Mouse (Mus musculus) midbrain, embryonic 16.5 days (tissue): ENCODE measurements around the gene Hivep2. TPM values are rescaled to one million over a fixed set of nuclear protein-coding genes. Genes with fewer than 3 reads are reported as not detected.

Experiments used
- ATAC-seq: fragments of 200-750 bp; cut with Nextera tagmentation; 2 replicates; pipeline ENCODE4 v1.8.0; 2017; ENCODE audit warnings: moderate TSS enrichment
- H3K27ac ChIP-seq: fragments of 300-500 bp; sonication (generic); 2 replicates; pipeline ENCODE4 v1.5.1; 2014; ENCODE audit warnings: mild to moderate bottlenecking, low read length, mixed read lengths
- H3K27me3 ChIP-seq: fragments of 300-500 bp; sonication (generic); 2 replicates; pipeline ENCODE4 v1.6.1; 2014; ENCODE audit warnings: low read depth, low read length, mixed read lengths; ENCODE audit not compliant: control insufficient read depth, insufficient read depth
- H3K36me3 ChIP-seq: fragments of 300-500 bp; sonication (generic); 2 replicates; pipeline ENCODE4 v1.6.1; 2014; ENCODE audit warnings: mild to moderate bottlenecking, low read length, moderate library complexity, mixed read lengths; ENCODE audit not compliant: control insufficient read depth, insufficient read depth
- H3K4me1 ChIP-seq: fragments of 300-500 bp; sonication (generic); 2 replicates; pipeline ENCODE4 v1.6.1; 2014; ENCODE audit warnings: mild to moderate bottlenecking, low read length, mixed read lengths; ENCODE audit not compliant: control insufficient read depth, insufficient read depth
- H3K4me2 ChIP-seq: fragments of 300-500 bp; sonication (generic); 2 replicates; pipeline ENCODE4 v1.6.1; 2014; ENCODE audit warnings: mild to moderate bottlenecking, low read length, mixed read lengths
- H3K4me3 ChIP-seq: fragments of 300-500 bp; sonication (generic); 2 replicates; pipeline ENCODE4 v1.5.1; 2014; ENCODE audit warnings: low read depth, mild to moderate bottlenecking, low read length, moderate library complexity, mixed read lengths
- H3K9ac ChIP-seq: fragments of 300-500 bp; sonication (generic); 2 replicates; pipeline ENCODE4 v1.6.1; 2014; ENCODE audit warnings: low read depth, low read length, mixed read lengths
- H3K9me3 ChIP-seq: fragments of 300-500 bp; sonication (generic); replicated peaks from 2 replicates; pipeline ENCODE4 v1.6.1; 2014; ENCODE audit warnings: mild to moderate bottlenecking, low read length, mixed read lengths; ENCODE audit not compliant: control insufficient read depth, poor library complexity, severe bottlenecking
- WGBS: fragments of 180-500 bp; shearing (Covaris S2); extraction: QIAGEN DNeasy Blood & Tissue Kit; methylation state at CpG from one replicate; pipeline ENCODE4 v1.1.7; 2014; 5-methylcytosine and 5-hydroxymethylcytosine counted together
- polyA plus RNA-seq: library from polyadenylated mRNA; unstranded; fragments of >200 nt; fragmentation: Nextera tagmentation; extraction: Ambion mirVana; gene quantifications from 2 replicates; pipeline ENCODE4 v1.2.1, GENCODE M21; 2015

Hivep2 gene
- polyA plus RNA-seq, 1 experiment from 2014 or later: 11.0 TPM

- Histone ChIP-seq H3K4me3 (no peak overlapping the region), H3K27me3 (no peaks in the 10 kb centered on the region), H3K4me2 (no peak overlapping the region), H3K27ac (no peak overlapping the region), H3K9me3 (no peaks in the 10 kb centered on the region), H3K9ac (no peak overlapping the region), H3K4me1 (no peaks in the 10 kb centered on the region), H3K36me3 (no peaks in the 10 kb centered on the region)
- ATAC-seq: no peak
- WGBS: 82% methylated on average over 7 of the region's 7 CpGs
Measured at GRCm38 (mm10) chr10:14037977-14038489, 72.2 kb downstream of the Hivep2 start.

DNA sequence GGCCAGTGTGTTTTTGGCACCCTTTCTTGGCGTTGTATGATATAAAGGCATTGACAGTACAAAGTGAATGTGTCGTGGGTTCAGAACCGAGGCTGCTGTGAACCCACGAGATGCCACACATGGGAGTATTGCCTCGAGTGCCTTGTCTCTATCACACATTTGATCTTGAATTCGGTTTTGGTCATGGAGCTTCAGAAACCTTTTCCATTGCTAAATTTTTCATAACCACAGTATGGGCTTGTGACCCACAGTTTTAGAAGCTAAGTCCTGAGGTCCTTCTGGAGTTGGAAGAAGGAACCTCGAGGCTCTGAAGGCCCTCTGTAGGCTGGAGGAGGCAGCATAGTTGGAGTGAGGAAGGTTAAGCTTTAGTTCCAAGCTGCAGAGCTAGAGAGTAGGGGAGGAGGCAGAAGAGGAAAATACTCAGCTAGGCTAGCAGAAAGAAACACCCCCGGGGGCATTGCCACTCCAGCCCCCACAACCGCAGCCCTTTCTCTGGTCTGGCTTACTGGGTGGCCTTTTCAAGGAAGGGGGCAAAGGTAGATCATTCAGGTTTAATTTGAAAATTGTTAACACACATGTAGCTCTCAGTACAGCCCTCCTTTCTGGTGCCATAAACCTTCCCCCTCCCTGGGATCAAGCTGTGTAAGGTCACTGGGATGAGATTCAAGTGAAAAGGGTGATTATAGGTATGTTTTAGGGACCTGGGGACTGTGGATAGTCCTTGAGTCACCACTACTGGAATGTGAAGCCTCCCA lies 75.0 kb downstream of the Hivep2 start:
- 0 out of 2 replicates have a peak, but pooled peaks cover 3% of the 10 kb centered on the region for H3K4me1 ChIP-seq
- no peaks in the 10 kb centered on the region for H3K9me3 ChIP-seq
- H3K4me2 ChIP-seq: no peak overlapping the region
- H3K27ac ChIP-seq: no peak overlapping the region
- H3K27me3 ChIP-seq: no peaks in the 10 kb centered on the region
- no peaks in the 10 kb centered on the region for H3K36me3 ChIP-seq
- H3K9ac ChIP-seq: no peak overlapping the region
- 82% methylated on average over 9 of the region's 9 CpGs for WGBS
- ATAC-seq: no peak
- H3K4me3 ChIP-seq: no peak overlapping the region

GRCm38 (mm10) chr10:14041606-14042005 lies 75.7 kb downstream of the Hivep2 start:
- 89% methylated on average over 5 of the region's 5 CpGs for WGBS
- Histone ChIP-seq H3K9ac (no peak overlapping the region), H3K4me2 (no peak overlapping the region), H3K27ac (no peak overlapping the region), H3K36me3 (no peaks in the 10 kb centered on the region), H3K27me3 (no peaks in the 10 kb centered on the region), H3K4me3 (no peak overlapping the region), H3K4me1 (0 out of 2 replicates have a peak, but pooled peaks cover 3% of the 10 kb centered on the region), H3K9me3 (no peaks in the 10 kb centered on the region)
- ATAC-seq: no peak

DNA sequence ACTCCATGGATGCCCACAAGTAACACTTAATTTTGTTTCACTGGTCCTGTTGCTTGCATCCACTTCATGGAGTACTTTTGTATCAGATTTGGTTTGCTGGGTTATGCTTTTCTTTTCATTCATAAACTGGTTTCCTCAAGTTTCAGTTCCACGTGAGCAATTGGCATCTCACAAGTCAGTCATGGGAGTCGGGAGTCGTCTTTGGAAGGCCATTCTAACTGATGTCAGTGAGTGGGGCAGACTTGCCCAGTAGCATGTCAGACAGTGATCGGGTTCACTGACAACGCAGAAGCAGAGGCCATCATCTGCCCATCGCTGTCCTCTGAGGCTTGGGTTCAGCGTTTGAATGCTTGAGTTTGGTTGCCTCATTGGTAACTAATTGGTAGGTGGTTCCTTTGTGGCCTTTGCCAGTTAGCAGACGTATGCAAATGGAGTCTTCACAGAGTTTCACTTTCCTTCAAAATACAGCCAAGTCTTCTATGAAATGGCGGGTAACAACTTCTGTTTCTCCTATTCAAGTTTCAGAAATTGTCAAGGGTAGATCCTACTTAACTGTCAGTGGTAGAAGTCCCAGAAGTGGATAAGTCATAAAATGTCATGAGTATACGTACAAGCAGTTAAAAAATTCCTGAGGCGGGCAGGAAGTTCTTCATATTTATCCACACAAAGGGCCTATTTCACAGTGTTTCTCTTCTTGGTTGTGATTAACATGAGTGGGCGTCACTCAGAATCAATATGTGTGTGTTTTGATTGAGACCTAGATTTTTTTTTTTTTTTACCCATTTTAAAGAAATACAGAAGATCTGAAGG lies 76.9 kb downstream of the Hivep2 start:
- Histone ChIP-seq H3K4me2 (no peak overlapping the region), H3K36me3 (no peaks in the 10 kb centered on the region), H3K9me3 (no peaks in the 10 kb centered on the region), H3K27ac (no peak overlapping the region), H3K27me3 (no peaks in the 10 kb centered on the region), H3K4me1 (0 out of 2 replicates have a peak, but pooled peaks cover 4% of the 10 kb centered on the region), H3K9ac (no peak overlapping the region), H3K4me3 (no peak overlapping the region)
- no peak for ATAC-seq
- whole genome bisulfite sequencing: 89% methylated on average over 12 of the region's 12 CpGs

GRCm38 (mm10) chr10:14043349-14043710 lies 77.5 kb downstream of the Hivep2 start:
- Histone ChIP-seq H3K9ac (no peak overlapping the region), H3K27me3 (no peaks in the 10 kb centered on the region), H3K4me1 (0 out of 2 replicates have a peak, but pooled peaks cover 6% of the 10 kb centered on the region), H3K36me3 (no peaks in the 10 kb centered on the region), H3K27ac (no peak overlapping the region), H3K4me3 (no peak overlapping the region), H3K9me3 (no peaks in the 10 kb centered on the region), H3K4me2 (no peak overlapping the region)
- WGBS: 94% methylated on average over 4 of the region's 4 CpGs
- no peak for ATAC-seq

DNA sequence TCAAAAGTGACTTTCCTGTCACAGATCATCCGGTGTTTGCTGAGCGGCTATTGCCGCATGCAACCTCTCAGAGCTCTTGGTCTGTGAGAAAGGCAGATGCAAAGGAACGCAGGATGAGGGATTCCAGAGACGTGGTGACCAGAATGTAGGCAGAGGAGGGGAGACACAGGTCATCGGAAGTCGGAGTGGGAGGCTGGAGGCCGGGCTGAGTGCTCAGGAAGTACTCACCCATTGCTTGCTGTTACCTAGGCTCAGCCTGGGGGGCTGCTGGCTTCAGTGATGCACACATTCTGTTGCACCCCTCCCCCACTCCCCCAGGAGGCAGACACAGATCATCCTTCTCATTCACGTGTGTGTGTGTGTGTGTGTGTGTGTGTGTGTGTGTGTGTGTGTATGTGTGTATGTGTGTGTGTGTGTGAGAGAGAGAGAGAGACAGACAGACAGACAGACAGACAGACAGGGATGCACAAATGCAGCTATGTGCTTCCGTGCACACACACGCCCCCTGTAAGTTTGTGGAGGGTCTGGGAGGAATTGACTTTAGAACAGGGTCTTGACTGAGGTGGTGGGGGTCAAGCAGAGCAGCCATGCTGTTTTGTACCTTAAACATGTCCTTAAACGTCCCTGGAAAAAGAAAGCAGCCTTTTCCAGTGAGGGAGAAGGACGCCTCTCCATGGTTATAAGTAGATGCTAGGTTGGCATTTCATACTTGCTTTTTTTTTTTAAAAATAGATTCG lies 78.3 kb downstream of the Hivep2 start:
- no peak overlapping the region for H3K4me2 ChIP-seq
- H3K4me3 ChIP-seq: no peak overlapping the region
- no peaks in the 10 kb centered on the region for H3K9me3 ChIP-seq
- H3K9ac ChIP-seq: no peak overlapping the region
- no peaks in the 10 kb centered on the region for H3K36me3 ChIP-seq
- 51% methylated on average over 14 of the region's 14 CpGs for WGBS
- no peaks in the 10 kb centered on the region for H3K27me3 ChIP-seq
- 0 out of 2 replicates have a peak, but pooled peaks cover 6% of the 10 kb centered on the region for H3K4me1 ChIP-seq
- H3K27ac ChIP-seq: no peak overlapping the region
- no peak for ATAC-seq

DNA sequence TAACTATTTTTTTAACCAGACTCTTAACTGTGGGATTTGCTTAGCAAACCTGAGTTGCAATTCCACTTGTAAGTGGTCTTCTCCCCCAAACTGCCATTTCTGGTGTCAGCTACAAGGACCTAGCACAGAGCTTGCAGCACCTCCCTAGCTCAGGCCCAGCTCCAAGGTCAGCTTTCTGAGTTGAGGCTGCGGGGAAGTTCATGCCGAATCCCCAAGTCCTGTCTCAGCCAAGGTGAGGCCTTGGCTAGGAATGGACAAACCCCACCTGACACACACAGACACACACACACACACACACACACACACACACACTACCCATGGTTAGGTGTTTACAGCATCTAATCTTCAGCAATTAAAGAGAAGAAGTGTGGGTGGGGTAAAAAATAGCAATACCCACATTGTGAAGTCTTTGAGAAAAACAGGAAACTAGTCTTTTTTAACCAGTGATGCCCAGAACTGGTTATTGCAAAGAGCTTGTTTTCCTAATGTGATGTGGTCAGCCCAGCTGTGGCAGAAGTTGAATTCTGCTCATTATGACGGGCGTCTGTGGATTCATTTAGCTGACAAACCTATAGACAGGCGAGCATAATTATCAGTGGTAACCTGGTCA lies 79.0 kb downstream of the Hivep2 start:
- H3K4me3 ChIP-seq: no peak overlapping the region
- WGBS: 79% methylated on average over 5 of the region's 5 CpGs

GRCm38 (mm10) chr10:14045745-14046144 lies 79.9 kb downstream of the Hivep2 start:
- no peaks in the 10 kb centered on the region for H3K36me3 ChIP-seq
- no peaks in the 10 kb centered on the region for H3K27me3 ChIP-seq
- 26% methylated on average over 4 of the region's 4 CpGs for WGBS
- H3K4me2 ChIP-seq: no peak overlapping the region
- no peak for ATAC-seq
- 0 out of 2 replicates have a peak, but pooled peaks cover 6% of the 10 kb centered on the region for H3K4me1 ChIP-seq
- H3K4me3 ChIP-seq: no peak overlapping the region
- no peak overlapping the region for H3K9ac ChIP-seq
- no peaks in the 10 kb centered on the region for H3K9me3 ChIP-seq
- H3K27ac ChIP-seq: no peak overlapping the region

More for the DNA sequence above, 79.0 kb downstream of the Hivep2 start:
- Histone ChIP-seq H3K4me2 (no peak overlapping the region), H3K9ac (no peak overlapping the region), H3K9me3 (no peaks in the 10 kb centered on the region), H3K27ac (no peak overlapping the region), H3K4me1 (0 out of 2 replicates have a peak, but pooled peaks cover 6% of the 10 kb centered on the region), H3K36me3 (no peaks in the 10 kb centered on the region), H3K27me3 (no peaks in the 10 kb centered on the region)
- ATAC-seq: no peak
